Mouse (Mus musculus): ENCODE data around the gene Yrdc. TPM values are rescaled to one million over a fixed set of nuclear protein-coding genes. Genes with fewer than 3 reads are reported as not detected.

Gene Yrdc
- polyA plus RNA-seq (2015; fragmentation: Nextera tagmentation; extraction: Ambion mirVana) = 23.3 and 24.0 TPM in 2 replicates

GRCm38 (mm10) chr4:124850261-124850913 is at the start of gene Yrdc:
Gene Yrdc, plus strand, starts transcription at chr4:124850679.

GRCm38 (mm10) chr4:124801552-124802308 is 48.7 kb upstream of the Yrdc start, which contains the start of gene Mtf1:
Gene Mtf1, plus strand, starts transcription at chr4:124802104.

GRCm38 (mm10) chr4:124850933-124851658 is 617 bp downstream of the Yrdc start, which contains the start of gene 1110065P20Rik:
Gene 1110065P20Rik, minus strand, starts transcription at chr4:124851196.

GRCm38 (mm10) chr4:124861283-124862188 is 11.1 kb downstream of the Yrdc start, which contains the start of gene Maneal:
Gene Maneal, minus strand, starts transcription at chr4:124862171.

GRCm38 (mm10) chr4:124880599-124880998 is 30.1 kb downstream of the Yrdc start, which contains the start of gene Epha10:
Gene Epha10, plus strand, starts transcription at chr4:124880899.

Other genes starting within 250 kb of the Yrdc start
- gene 3100002H09Rik, start 239.9 kb upstream of the Yrdc start, polyA plus RNA-seq (2015; fragmentation: Nextera tagmentation; extraction: Ambion mirVana) = not detected in 2 replicates
- gene Pou3f1, start 193.9 kb upstream of the Yrdc start, polyA plus RNA-seq (2015; fragmentation: Nextera tagmentation; extraction: Ambion mirVana) = 0.05 and 0.06 TPM in 2 replicates
- gene Utp11, start 157.1 kb upstream of the Yrdc start, polyA plus RNA-seq (2015; fragmentation: Nextera tagmentation; extraction: Ambion mirVana) = 36.1 and 36.7 TPM in 2 replicates
- gene Fhl3, start 150.0 kb upstream of the Yrdc start, polyA plus RNA-seq (2015; fragmentation: Nextera tagmentation; extraction: Ambion mirVana) = 5.1 and 5.9 TPM in 2 replicates
- 90.8 and 92.4 TPM in 2 replicates for gene Sf3a3, start 135.9 kb upstream of the Yrdc start, polyA plus RNA-seq (2015; fragmentation: Nextera tagmentation; extraction: Ambion mirVana)
- 36.4 and 38.7 TPM in 2 replicates for gene Inpp5b, start 108.8 kb upstream of the Yrdc start, polyA plus RNA-seq (2015; fragmentation: Nextera tagmentation; extraction: Ambion mirVana)
- 16.7 and 17.6 TPM in 2 replicates for gene Mtf1, start 48.6 kb upstream of the Yrdc start, polyA plus RNA-seq (2015; fragmentation: Nextera tagmentation; extraction: Ambion mirVana)
- gene 1110065P20Rik, start 517 bp downstream of the Yrdc start, polyA plus RNA-seq (2015; fragmentation: Nextera tagmentation; extraction: Ambion mirVana) = 26.3 and 30.8 TPM in 2 replicates
- 0.04 and 0.15 TPM in 2 replicates for gene Maneal, start 11.5 kb downstream of the Yrdc start, polyA plus RNA-seq (2015; fragmentation: Nextera tagmentation; extraction: Ambion mirVana)
- not detected in 2 replicates for gene Epha10, start 30.2 kb downstream of the Yrdc start, polyA plus RNA-seq (2015; fragmentation: Nextera tagmentation; extraction: Ambion mirVana)
- gene 9930104L06Rik, start 86.4 kb downstream of the Yrdc start, polyA plus RNA-seq (2015; fragmentation: Nextera tagmentation; extraction: Ambion mirVana) = 6.2 and 6.9 TPM in 2 replicates
- gene Cdca8, start 88.6 kb downstream of the Yrdc start, polyA plus RNA-seq (2015; fragmentation: Nextera tagmentation; extraction: Ambion mirVana) = 126 and 150 TPM in 2 replicates
- gene Rspo1, start 135.8 kb downstream of the Yrdc start, polyA plus RNA-seq (2015; fragmentation: Nextera tagmentation; extraction: Ambion mirVana) = 5.6 and 7.0 TPM in 2 replicates
- gene Gnl2, start 165.9 kb downstream of the Yrdc start, polyA plus RNA-seq (2015; fragmentation: Nextera tagmentation; extraction: Ambion mirVana) = 42.9 and 43.2 TPM in 2 replicates
- gene Dnali1, start 215.0 kb downstream of the Yrdc start, polyA plus RNA-seq (2015; fragmentation: Nextera tagmentation; extraction: Ambion mirVana) = 0.17 TPM in 1 of 2 replicates, not detected in the other
- gene Snip1, start 216.0 kb downstream of the Yrdc start, polyA plus RNA-seq (2015; fragmentation: Nextera tagmentation; extraction: Ambion mirVana) = 19.1 and 19.3 TPM in 2 replicates
- gene Meaf6, start 234.5 kb downstream of the Yrdc start, polyA plus RNA-seq (2015; fragmentation: Nextera tagmentation; extraction: Ambion mirVana) = 31.2 and 37.5 TPM in 2 replicates

All from spleen, postnatal 0 days (tissue).